Mouse (Mus musculus) forebrain, postnatal 0 days (tissue): Measurements from ENCODE around the gene Rnf41. TPM values are rescaled to one million over a fixed set of nuclear protein-coding genes. Genes with fewer than 3 reads are reported as not detected.

Experiments
- ATAC-seq: fragments of 200-750 bp; cut with Nextera tagmentation; 2 replicates; pipeline ENCODE4 v1.8.0; 2017; ENCODE audit warnings: mild to moderate bottlenecking, moderate library complexity
- DNase-seq: peaks from one replicate; pipeline ENCODE4 v3.0.0-alpha.2; 2015
- H3K27ac ChIP-seq: fragments of 300-500 bp; sonication (generic); 2 replicates; pipeline ENCODE4 v1.5.1; 2014; ENCODE audit warnings: low read depth, mild to moderate bottlenecking, antibody characterized with exemption, low read length, moderate library complexity, mixed read lengths
- H3K27me3 ChIP-seq: fragments of 300-500 bp; sonication (generic); 2 replicates; pipeline ENCODE4 v1.6.1; 2014; ENCODE audit warnings: mild to moderate bottlenecking, low read length, mixed read lengths; ENCODE audit not compliant: insufficient read depth
- H3K36me3 ChIP-seq: fragments of 300-500 bp; sonication (generic); 2 replicates; pipeline ENCODE4 v1.6.1; 2014; ENCODE audit warnings: mild to moderate bottlenecking, moderate library complexity; ENCODE audit not compliant: insufficient read depth
- H3K4me1 ChIP-seq: fragments of 300-500 bp; sonication (generic); 2 replicates; pipeline ENCODE4 v1.6.1; 2014; ENCODE audit warnings: antibody characterized with exemption; ENCODE audit not compliant: insufficient read depth
- H3K4me2 ChIP-seq: fragments of 300-500 bp; sonication (generic); 2 replicates; pipeline ENCODE4 v1.6.1; 2014; ENCODE audit warnings: low read depth, mild to moderate bottlenecking, moderate library complexity
- H3K4me3 ChIP-seq: fragments of 300-500 bp; sonication (generic); 2 replicates; pipeline ENCODE4 v1.5.1; 2014; ENCODE audit warnings: low read depth, low read length, mixed read lengths
- H3K9ac ChIP-seq: fragments of 300-500 bp; sonication (generic); 2 replicates; pipeline ENCODE4 v1.6.1; 2014; ENCODE audit warnings: mild to moderate bottlenecking
- H3K9me3 ChIP-seq: fragments of 300-500 bp; sonication (generic); 2 replicates; pipeline ENCODE4 v1.6.1; 2016; ENCODE audit warnings: low read length
- CTCF ChIP-seq: sonication (generic); IDR thresholded peaks from 2 replicates; pipeline ENCODE4 v1.5.1; 2016; ENCODE audit warnings: antibody characterized with exemption, control low read depth, low read depth
- WGBS: fragments of 180-500 bp; shearing (Covaris S2); extraction: QIAGEN DNeasy Blood & Tissue Kit; methylation state at CpG from one replicate; pipeline ENCODE4 v1.1.7; 2014; 5-methylcytosine and 5-hydroxymethylcytosine counted together
- polyA plus RNA-seq: library from polyadenylated mRNA; unstranded; fragments of >200 nt; fragmentation: Nextera tagmentation; extraction: Ambion mirVana; gene quantifications from 2 replicates; pipeline ENCODE4 v1.2.1, GENCODE M21; 2015
- total RNA-seq: library from RNA; depleted of rRNA; stranded (reverse); fragments of >200 nt; gene quantifications from 2 replicates; pipeline ENCODE4 v1.2.3, GENCODE M21; 2014

The Rnf41 gene
- total and polyA plus RNA-seq, 2 experiments from 2014 or later, result 108 to 118 TPM

DNA sequence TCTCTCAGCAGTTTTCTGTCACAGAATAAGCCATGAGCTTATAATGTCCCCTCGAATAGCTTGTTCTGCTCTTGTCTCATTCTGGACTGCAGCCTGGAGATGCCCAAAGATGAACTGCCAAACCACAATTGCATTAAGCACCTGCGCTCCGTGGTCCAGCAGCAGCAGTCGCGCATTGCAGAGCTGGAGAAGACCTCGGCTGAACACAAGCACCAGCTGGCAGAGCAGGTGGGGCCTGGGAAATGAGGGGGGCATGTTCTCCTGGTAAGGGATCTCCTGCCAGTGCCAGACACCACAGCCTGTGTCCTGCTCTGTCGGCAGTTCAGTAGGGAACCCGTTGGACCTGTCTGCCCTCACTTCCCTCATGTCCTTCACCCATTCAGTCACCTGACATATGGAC lies 24.9 kb downstream of the Rnf41 start:
- H3K36me3 ChIP-seq, result peaks cover 73% of the 10 kb centered on the region
- no peaks in the 10 kb centered on the region for H3K9me3 ChIP-seq
- ATAC-seq (no peak), DNase-seq (no peak)
- H3K9ac ChIP-seq, result no peak overlapping the region
- TF ChIP-seq CTCF, result no peak
- 85% methylated on average over 8 of the region's 8 CpGs for WGBS
- H3K4me2 ChIP-seq, result no peak overlapping the region
- H3K4me3 ChIP-seq, result no peak overlapping the region
- no peaks in the 10 kb centered on the region for H3K4me1 ChIP-seq
- no peaks in the 10 kb centered on the region for H3K27me3 ChIP-seq
- H3K27ac ChIP-seq, result no peak overlapping the region

DNA sequence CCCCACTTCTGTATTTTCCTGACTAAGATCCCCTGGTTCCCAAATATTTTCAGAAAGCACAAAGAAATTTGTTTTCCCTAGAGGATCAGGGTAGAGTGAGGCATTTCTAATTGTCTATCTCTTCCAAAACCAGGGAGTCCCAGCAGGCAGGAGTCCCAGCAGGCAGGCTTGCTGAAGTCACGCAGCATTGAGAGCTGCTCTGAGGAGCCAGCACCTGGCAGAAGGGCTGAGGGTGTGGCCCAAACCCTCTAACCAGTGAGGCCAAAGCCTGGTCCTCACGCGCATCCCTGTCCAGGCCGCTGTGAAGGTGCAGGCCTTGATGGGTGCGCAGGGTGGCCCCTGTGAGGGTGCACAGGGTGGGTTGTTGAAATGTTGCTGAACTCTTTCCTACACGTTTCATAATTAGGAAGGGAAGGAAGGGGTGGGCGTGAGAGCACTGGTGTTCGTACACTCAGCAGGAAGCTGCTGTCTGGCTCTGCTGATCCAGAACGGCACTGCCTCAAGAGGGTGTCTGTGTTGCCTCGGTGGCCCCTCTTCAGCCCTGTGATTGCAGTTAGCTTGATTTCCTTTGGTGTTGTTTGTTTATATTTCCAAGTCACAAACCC lies 27.3 kb downstream of the Rnf41 start:
- Histone ChIP-seq H3K4me2 (no peak overlapping the region), H3K4me1 (no peaks in the 10 kb centered on the region), H3K9ac (no peak overlapping the region), H3K27ac (no peak overlapping the region), H3K27me3 (no peaks in the 10 kb centered on the region), H3K36me3 (peaks cover 73% of the 10 kb centered on the region), H3K9me3 (no peaks in the 10 kb centered on the region), H3K4me3 (no peak overlapping the region)
- DNase-seq (no peak), ATAC-seq (no peak)
- WGBS, result 78% methylated on average over 10 of the region's 10 CpGs
- TF ChIP-seq CTCF, result no peak

DNA sequence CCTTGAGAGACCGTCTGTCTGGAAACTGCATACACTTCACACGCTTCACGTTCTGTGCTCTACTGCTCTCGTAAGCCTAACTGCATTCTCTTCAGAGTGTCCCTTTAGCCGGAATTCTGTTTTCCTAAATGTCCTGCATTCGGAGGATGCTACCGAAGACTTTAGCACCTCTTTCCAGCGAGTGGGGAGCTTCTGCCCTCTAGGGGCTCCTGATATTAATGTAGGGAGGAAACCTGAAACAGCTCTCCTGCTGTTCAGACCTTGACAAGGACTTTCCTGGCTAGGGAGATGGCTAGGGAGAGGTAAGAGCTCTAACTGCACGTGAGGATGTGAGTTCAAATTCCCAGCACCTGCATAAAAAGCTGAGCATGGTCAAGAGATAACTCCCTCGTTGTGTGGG lies 28.9 kb downstream of the Rnf41 start:
- Histone ChIP-seq H3K9me3 (no peaks in the 10 kb centered on the region), H3K4me3 (no peak overlapping the region), H3K27ac (no peak overlapping the region), H3K4me1 (no peaks in the 10 kb centered on the region), H3K36me3 (peaks cover 63% of the 10 kb centered on the region), H3K27me3 (no peaks in the 10 kb centered on the region), H3K4me2 (no peak overlapping the region), H3K9ac (no peak overlapping the region)
- TF ChIP-seq CTCF, result peak; percentile 65
- DNase-seq, result peak; percentile 43
- no peak for ATAC-seq
- 60% methylated on average over 10 of the region's 10 CpGs for WGBS

GRCm38 (mm10) chr10:128441324-128442119 lies 30.1 kb downstream of the Rnf41 start:
- Histone ChIP-seq H3K4me2 (no peak overlapping the region), H3K27me3 (no peaks in the 10 kb centered on the region), H3K9ac (no peak overlapping the region), H3K9me3 (no peaks in the 10 kb centered on the region), H3K36me3 (peaks cover 52% of the 10 kb centered on the region), H3K27ac (no peak overlapping the region), H3K4me3 (no peak overlapping the region), H3K4me1 (no peaks in the 10 kb centered on the region)
- 79% methylated on average over 10 of the region's 10 CpGs for WGBS
- no peak for DNase-seq
- no peak for ATAC-seq
- TF ChIP-seq CTCF, result no peak

GRCm38 (mm10) chr10:128442718-128443117 lies 31.3 kb downstream of the Rnf41 start:
- no peaks in the 10 kb centered on the region for H3K4me1 ChIP-seq
- H3K4me3 ChIP-seq, result no peak overlapping the region
- H3K4me2 ChIP-seq, result no peak overlapping the region
- no peak overlapping the region for H3K27ac ChIP-seq
- no peaks in the 10 kb centered on the region for H3K9me3 ChIP-seq
- WGBS, result 96% methylated on average over 1 of the region's 1 CpGs
- no peak for TF ChIP-seq CTCF
- H3K36me3 ChIP-seq, result peaks cover 40% of the 10 kb centered on the region
- ATAC-seq (no peak), DNase-seq (no peak)
- H3K27me3 ChIP-seq, result no peaks in the 10 kb centered on the region
- no peak overlapping the region for H3K9ac ChIP-seq

DNA sequence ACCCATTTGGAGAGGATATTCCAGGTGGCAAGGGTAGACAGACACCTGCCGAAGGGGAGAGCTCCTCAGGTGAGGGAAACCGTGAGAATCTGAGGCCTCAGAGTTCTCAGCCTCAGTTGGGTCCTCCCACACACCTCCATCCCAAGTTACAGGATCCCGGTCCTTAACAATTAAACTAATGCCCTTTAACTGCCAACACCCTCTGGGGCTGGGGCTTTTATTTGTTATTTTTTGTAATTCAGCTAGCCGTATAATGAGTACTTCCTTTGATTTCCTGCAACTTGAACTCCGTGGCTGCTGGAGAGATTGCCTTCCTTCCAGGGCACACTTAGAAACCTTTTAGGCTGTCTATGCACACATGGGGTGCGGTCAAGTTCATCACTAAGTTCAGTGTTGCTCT lies 32.9 kb downstream of the Rnf41 start:
- DNase-seq (no peak), ATAC-seq (no peak)
- Histone ChIP-seq H3K9ac (no peak overlapping the region), H3K36me3 (peaks cover 24% of the 10 kb centered on the region), H3K4me2 (no peak overlapping the region), H3K9me3 (no peaks in the 10 kb centered on the region), H3K27ac (no peak overlapping the region), H3K27me3 (no peaks in the 10 kb centered on the region), H3K4me1 (no peaks in the 10 kb centered on the region), H3K4me3 (no peak overlapping the region)
- WGBS, result 71% methylated on average over 6 of the region's 6 CpGs
- TF ChIP-seq CTCF, result no peak

GRCm38 (mm10) chr10:128445407-128445806 lies 34.0 kb downstream of the Rnf41 start:
- Histone ChIP-seq H3K4me1 (no peaks in the 10 kb centered on the region), H3K9ac (no peak overlapping the region), H3K36me3 (peaks cover 13% of the 10 kb centered on the region; the same call in 1 of the 2 replicates), H3K4me2 (no peak overlapping the region), H3K27me3 (no peaks in the 10 kb centered on the region), H3K27ac (no peak overlapping the region), H3K4me3 (no peak overlapping the region), H3K9me3 (no peaks in the 10 kb centered on the region)
- 84% methylated on average over 4 of the region's 4 CpGs for WGBS
- TF ChIP-seq CTCF, result no peak
- DNase-seq (no peak), ATAC-seq (no peak)
